Mouse (Mus musculus) erythroblast, embryonic 14.5 days (primary cell): ENCODE data around the gene Pappa. TPM values are rescaled to one million over a fixed set of nuclear protein-coding genes. Genes with fewer than 3 reads are reported as not detected.

Experiments
- H3K27me3 ChIP-seq: 2 replicates; pipeline ENCODE4 v1.6.1; 2012; ENCODE audit warnings: inconsistent platforms; ENCODE audit not compliant: control insufficient read depth
- H3K36me3 ChIP-seq: 2 replicates; pipeline ENCODE4 v1.6.1; 2012; ENCODE audit warnings: mild to moderate bottlenecking, inconsistent platforms; ENCODE audit not compliant: control insufficient read depth
- H3K4me1 ChIP-seq: 2 replicates; pipeline ENCODE4 v1.6.1; 2012; ENCODE audit warnings: inconsistent platforms; ENCODE audit not compliant: control insufficient read depth
- H3K4me3 ChIP-seq: replicated peaks from 2 replicates; pipeline ENCODE3; 2012; ENCODE audit warnings: moderate library complexity, mild to moderate bottlenecking, inconsistent platforms
- H3K9me3 ChIP-seq: 2 replicates; pipeline ENCODE4 v1.6.1; 2012; ENCODE audit warnings: low read length, inconsistent platforms, mixed read lengths; ENCODE audit not compliant: control insufficient read depth
- GATA1 ChIP-seq: IDR thresholded peaks from 2 replicates; pipeline ENCODE4 v1.6.1; 2012; ENCODE audit warnings: low read length, inconsistent platforms, mixed read lengths
- TAL1 ChIP-seq: IDR thresholded peaks from 3 replicates; pipeline ENCODE4 v1.6.1; 2012; ENCODE audit warnings: low read length, inconsistent platforms, mixed read lengths
- polyA plus RNA-seq: library from polyadenylated mRNA; stranded (reverse); fragments of >175 nt; gene quantifications from 2 replicates; pipeline ENCODE4 v1.2.3, GENCODE M21; 2012

Gene Pappa
- polyA plus RNA-seq, 1 experiment, result not detected

DNA sequence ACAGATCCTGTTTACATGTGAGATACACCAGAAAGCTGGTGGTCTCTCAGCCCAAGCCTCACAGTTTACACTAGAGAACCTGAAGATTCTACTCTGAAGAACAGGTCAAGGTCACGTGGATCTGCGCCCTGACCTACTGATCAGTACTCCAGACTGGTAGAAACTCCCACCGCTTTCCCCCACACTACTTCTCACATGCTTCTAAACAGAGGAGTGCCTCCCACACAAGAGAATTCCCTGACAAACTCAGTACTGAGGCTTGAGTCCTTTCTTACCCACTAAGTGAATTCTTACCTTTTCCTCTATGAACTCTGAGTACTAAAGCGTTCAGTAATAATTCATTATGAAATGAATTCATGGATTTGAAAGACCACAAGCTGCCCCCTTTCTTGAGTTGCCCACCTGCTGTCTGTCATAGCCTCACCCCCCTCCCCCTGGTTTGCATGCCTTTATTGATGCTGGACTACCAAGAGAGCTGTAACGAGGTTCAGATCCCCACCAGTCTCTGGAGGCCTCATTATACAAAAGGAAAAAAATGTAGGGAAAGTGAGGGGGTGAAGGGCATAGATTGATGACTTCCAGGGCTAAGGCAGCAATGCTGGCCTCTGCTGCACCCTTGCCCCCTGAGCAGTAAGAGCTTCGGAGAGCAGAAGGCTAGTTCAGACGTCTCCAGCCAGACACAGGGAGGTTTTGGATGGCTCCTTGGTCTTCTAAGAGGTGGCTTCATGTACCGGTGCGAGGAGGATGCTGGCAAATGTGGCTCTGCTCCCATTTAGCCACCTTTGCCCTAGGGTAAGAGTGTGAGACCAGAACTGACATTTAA, 204.7 kb downstream of the Pappa start:
- Histone ChIP-seq H3K4me1 (no peaks in the 10 kb centered on the region), H3K36me3 (no peaks in the 10 kb centered on the region), H3K27me3 (no peaks in the 10 kb centered on the region), H3K4me3 (no peak overlapping the region), H3K9me3 (no peaks in the 10 kb centered on the region)
- TF ChIP-seq TAL1, result no peak
- TF ChIP-seq GATA1, result no peak

DNA sequence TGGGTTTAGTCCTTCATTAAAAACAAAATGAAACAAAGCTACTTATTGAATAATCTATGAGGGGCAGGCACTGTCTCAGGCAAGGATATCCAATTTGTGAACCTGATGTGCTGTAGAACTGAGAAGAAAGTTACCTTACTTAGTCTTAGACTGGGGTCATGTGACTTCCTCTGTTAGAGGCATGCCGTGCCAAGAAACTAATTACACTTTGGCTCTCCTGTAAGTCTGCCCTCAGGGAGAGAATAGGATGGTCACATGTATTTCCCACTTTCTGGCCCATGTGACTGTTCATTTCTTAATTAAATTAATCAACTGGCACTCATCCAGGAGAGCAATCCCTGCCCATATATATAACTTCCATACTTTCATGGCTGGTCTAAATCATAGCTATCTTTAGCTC, 209.7 kb downstream of the Pappa start:
- no peaks in the 10 kb centered on the region for H3K9me3 ChIP-seq
- H3K27me3 ChIP-seq, result no peaks in the 10 kb centered on the region
- no peaks in the 10 kb centered on the region for H3K36me3 ChIP-seq
- H3K4me1 ChIP-seq, result no peaks in the 10 kb centered on the region
- no peak overlapping the region for H3K4me3 ChIP-seq
- TF ChIP-seq GATA1, result no peak

DNA sequence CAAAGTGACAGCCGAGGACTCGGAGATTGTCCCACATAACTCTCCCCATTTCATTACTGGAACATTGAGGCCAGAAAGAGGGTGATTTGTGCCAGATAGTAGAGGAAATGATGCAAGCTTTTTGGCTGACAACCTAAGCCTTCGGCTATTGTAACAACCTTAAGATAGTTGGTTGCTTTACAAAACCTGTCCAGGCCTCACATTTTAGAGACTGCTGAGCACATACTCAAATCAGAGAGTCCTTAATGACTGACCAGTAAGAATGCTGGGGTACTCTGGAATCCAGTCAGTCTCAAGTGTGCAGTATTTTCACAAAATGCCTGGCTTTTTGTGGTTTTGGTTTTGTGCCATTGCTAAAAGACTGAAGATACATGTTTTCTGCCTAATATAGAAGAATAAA, 217.8 kb downstream of the Pappa start:
- H3K4me1 ChIP-seq, result no peaks in the 10 kb centered on the region
- H3K27me3 ChIP-seq, result no peaks in the 10 kb centered on the region
- no peak overlapping the region for H3K4me3 ChIP-seq
- no peaks in the 10 kb centered on the region for H3K9me3 ChIP-seq
- TF ChIP-seq GATA1 (no peak), TAL1 (no peak)
- no peaks in the 10 kb centered on the region for H3K36me3 ChIP-seq

DNA sequence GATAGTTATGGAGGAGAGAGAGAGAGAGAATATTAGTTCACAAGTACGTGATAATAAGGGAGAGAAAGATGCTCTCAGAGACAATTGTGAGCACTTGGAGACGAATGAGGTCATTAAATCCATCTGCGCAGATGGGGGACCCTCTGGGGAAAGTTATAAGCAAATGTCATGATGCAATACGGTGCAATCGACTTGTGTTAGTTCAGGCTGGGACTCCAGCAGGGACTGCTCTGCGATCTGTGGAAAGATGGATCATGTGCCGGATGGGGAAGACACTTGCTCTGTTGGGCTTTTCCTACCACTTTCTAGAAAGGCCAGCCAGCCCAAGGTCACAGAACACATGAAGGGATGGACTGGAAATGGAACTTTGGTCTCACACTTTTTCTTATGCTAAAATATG, 226.5 kb downstream of the Pappa start:
- Histone ChIP-seq H3K36me3 (no peaks in the 10 kb centered on the region), H3K27me3 (no peaks in the 10 kb centered on the region), H3K9me3 (no peaks in the 10 kb centered on the region), H3K4me1 (no peaks in the 10 kb centered on the region), H3K4me3 (no peak overlapping the region)
- no peak for TF ChIP-seq TAL1
- TF ChIP-seq GATA1, result no peak

DNA sequence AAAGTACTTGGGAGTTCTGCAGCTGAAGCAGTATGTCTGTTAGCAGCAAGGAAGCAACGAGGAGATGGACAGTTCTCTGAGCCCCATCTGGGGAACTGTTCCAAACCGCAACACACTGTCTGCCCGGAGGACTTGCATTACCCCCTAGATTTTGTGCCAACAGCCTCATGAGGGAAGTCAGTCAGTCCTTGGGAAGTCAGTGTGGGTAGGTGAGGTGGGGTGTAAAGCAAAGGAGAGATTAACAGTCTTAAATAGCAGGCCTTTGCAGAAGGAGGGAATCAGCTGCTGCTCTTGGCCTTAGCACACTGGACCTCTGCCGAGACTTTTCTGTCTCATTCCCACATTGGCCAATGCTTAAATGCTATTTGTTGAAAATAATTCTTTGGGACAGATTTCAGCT, 230.6 kb downstream of the Pappa start:
- no peaks in the 10 kb centered on the region for H3K27me3 ChIP-seq
- H3K4me3 ChIP-seq, result no peak overlapping the region
- no peaks in the 10 kb centered on the region for H3K36me3 ChIP-seq
- no peaks in the 10 kb centered on the region for H3K9me3 ChIP-seq
- no peaks in the 10 kb centered on the region for H3K4me1 ChIP-seq
- TF ChIP-seq TAL1 (no peak), GATA1 (no peak)

DNA sequence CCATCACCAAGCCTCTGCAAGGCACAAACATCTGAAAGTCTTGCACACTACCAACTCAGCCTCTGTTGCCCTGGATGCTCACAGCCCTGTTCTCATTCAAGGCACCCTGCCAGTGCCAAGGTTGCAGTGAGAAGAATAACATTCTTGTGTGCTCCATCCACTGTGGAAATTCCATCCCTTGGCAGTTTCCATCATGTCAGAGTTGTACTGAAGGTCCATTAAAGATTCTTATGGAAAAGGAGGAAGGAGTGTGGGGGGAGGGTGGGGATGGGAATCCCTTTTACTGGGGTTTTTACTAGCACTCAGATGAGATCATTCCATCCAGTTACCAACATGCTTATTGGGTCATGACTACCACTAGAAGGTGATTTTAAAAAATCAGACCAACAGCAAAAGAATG, 243.2 kb downstream of the Pappa start:
- no peak overlapping the region for H3K4me3 ChIP-seq
- H3K9me3 ChIP-seq, result no peaks in the 10 kb centered on the region
- TF ChIP-seq GATA1 (no peak), TAL1 (no peak)

DNA sequence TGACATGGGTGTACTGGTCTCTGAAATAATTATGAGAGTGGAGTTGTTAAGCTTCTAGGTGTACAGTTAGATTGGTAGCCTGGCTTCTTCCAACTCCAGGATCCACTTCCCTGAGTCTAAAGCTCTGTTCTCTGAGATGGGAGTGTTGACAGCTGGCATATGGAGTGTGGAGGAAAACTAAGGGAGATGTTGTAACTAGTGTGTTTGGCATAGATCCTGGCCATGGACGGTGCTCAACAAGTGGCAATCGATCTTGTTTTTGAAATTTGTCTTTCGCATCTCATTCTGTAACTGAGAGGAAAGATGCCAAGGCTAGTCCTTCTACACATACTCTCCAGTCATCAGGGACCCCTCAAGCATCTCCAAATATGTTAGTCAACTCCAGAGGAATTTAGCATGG, 248.8 kb downstream of the Pappa start:
- H3K27me3 ChIP-seq, result no peaks in the 10 kb centered on the region
- H3K4me1 ChIP-seq, result no peaks in the 10 kb centered on the region
- TF ChIP-seq GATA1, result no peak
- no peak for TF ChIP-seq TAL1
- H3K9me3 ChIP-seq, result no peaks in the 10 kb centered on the region
- H3K36me3 ChIP-seq, result no peaks in the 10 kb centered on the region
- no peak overlapping the region for H3K4me3 ChIP-seq

More for the DNA sequence above, 243.2 kb downstream of the Pappa start:
- H3K27me3 ChIP-seq, result no peaks in the 10 kb centered on the region
- H3K36me3 ChIP-seq, result no peaks in the 10 kb centered on the region
- no peaks in the 10 kb centered on the region for H3K4me1 ChIP-seq

DNA sequence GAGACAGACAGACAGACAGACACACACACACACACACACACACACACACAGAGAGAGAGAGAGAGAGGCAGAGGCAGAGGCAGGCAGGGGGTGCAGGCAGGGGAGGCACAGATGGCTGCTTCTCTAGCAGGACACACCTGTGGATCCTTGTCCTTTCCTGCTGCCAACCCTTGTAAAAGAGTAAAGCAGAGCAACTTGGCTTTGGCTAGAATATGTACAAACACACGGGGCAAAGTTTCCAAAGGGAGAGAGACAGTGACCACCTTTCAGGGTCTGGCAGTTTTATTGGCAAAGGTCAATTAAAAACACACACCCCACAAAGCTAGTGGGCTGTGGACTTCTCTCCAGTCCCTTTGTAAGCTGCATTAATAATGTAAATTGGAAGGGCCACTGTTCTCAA, 249.9 kb downstream of the Pappa start:
- Histone ChIP-seq H3K4me1 (no peaks in the 10 kb centered on the region), H3K4me3 (no peak overlapping the region), H3K36me3 (no peaks in the 10 kb centered on the region), H3K27me3 (no peaks in the 10 kb centered on the region), H3K9me3 (no peaks in the 10 kb centered on the region)
- TF ChIP-seq TAL1 (no peak), GATA1 (no peak)

DNA sequence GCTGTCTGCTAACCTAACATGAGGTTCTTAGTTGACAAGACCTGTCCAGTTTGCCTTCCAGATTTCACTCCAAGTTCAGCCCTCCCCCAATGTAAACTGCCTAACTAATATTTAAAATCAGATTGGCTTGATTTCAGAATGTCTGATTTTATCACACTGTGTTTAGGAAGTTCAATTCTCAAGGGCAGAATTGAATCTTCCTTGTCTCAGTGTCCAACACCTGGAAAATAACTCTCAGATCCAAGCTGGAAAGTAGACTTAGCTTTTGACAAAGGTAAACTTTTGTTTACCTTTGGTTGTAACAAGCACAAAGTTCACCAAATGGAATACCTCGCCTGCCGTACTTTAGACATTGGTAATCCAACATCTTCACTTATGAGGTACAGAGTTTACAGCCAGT, 252.6 kb downstream of the Pappa start:
- H3K4me1 ChIP-seq, result no peaks in the 10 kb centered on the region
- H3K9me3 ChIP-seq, result no peaks in the 10 kb centered on the region
- no peaks in the 10 kb centered on the region for H3K27me3 ChIP-seq
- TF ChIP-seq TAL1, result no peak
- TF ChIP-seq GATA1, result no peak
- H3K36me3 ChIP-seq, result no peaks in the 10 kb centered on the region
- no peak overlapping the region for H3K4me3 ChIP-seq

DNA sequence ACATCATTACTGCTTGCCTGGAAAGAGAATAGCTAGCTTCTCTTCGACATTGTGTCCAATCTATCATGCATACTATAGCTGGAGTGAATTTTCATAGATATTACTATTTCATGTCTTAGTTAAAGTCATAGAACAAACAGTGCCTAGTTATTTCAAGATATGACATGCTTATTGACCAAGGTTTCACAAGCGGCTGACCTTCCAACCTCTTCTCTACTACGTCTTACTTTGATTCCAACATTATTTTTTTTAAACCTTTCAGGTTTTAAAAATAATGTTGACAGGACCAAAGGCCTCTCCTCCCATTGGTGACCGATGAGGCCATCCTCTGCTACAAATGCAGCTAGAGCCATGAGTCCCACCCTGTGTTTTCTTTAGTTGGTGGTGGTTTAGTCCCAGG, 255.5 kb downstream of the Pappa start:
- no peak for TF ChIP-seq GATA1
- Histone ChIP-seq H3K4me1 (no peaks in the 10 kb centered on the region), H3K4me3 (no peak overlapping the region), H3K27me3 (no peaks in the 10 kb centered on the region), H3K9me3 (no peaks in the 10 kb centered on the region), H3K36me3 (no peaks in the 10 kb centered on the region)
